Mouse (Mus musculus): ENCODE measurements around the gene Gm45785.

DNA sequence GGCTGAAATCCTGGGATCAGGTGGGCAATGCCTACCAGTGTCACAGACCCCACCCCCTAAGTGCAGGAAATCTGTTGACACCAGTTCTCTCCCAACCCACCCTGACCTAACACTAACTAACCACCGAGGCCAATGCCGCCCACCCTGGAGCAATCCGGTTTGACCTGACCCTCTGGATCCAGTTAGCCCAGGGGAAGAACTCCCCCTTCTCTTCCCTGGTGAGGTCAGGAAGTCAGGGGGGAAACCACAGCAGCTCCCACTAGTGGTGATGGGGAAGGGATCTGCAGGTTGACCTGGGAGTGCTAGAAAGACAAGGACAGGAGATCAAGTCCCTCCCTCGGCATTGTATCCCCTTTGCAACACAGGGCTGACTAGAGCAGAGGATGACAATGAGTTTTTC lies 10.4 kb downstream of the Gm45785 start:
- peak; percentile 29 for TF ChIP-seq CTCF (conservative IDR thresholded peaks at IDR 0.05; ENCODE audit: low read length)
- no peak for TF ChIP-seq NANOG (IDR thresholded peaks at IDR 0.05; ENCODE audit: borderline replicate concordance, low read length)
- no peak for TF ChIP-seq POU5F1 (IDR thresholded peaks at IDR 0.05; ENCODE audit: borderline replicate concordance, low read length)

Measured in E14TG2a.4 (cell line).